Mouse (Mus musculus) forebrain, embryonic 14.5 days (tissue): ENCODE measurements around the gene Usp16. TPM values are rescaled to one million over a fixed set of nuclear protein-coding genes. Genes with fewer than 3 reads are reported as not detected.

Experiments
- ATAC-seq: fragments of 200-750 bp; cut with Nextera tagmentation; 2 replicates; pipeline ENCODE4 v1.8.0; 2017; ENCODE audit warnings: mild to moderate bottlenecking, moderate library complexity
- DNase-seq: peaks from one replicate; pipeline ENCODE4 v3.0.0-alpha.2; 2015; ENCODE audit warnings: low spot score
- H3K27ac ChIP-seq: fragments of 300-500 bp; sonication (generic); 2 replicates; pipeline ENCODE4 v1.5.1; 2014; ENCODE audit warnings: low read depth, mild to moderate bottlenecking, control low read depth, low read length, moderate library complexity
- H3K27me3 ChIP-seq: fragments of 300-500 bp; sonication (generic); replicated peaks from 2 replicates; pipeline ENCODE4 v1.6.1; 2014; ENCODE audit warnings: low read length, control low read depth, mixed read lengths; ENCODE audit not compliant: control insufficient read depth, insufficient read depth
- H3K36me3 ChIP-seq: fragments of 300-500 bp; sonication (generic); 2 replicates; pipeline ENCODE4 v1.6.1; 2014; ENCODE audit warnings: low read length, control low read depth; ENCODE audit not compliant: control insufficient read depth, insufficient read depth
- H3K4me1 ChIP-seq: fragments of 300-500 bp; sonication (generic); 2 replicates; pipeline ENCODE4 v1.6.1; 2014; ENCODE audit warnings: antibody characterized with exemption, low read length, control low read depth; ENCODE audit not compliant: control insufficient read depth, insufficient read depth
- H3K4me2 ChIP-seq: fragments of 300-500 bp; sonication (generic); 2 replicates; pipeline ENCODE4 v1.6.1; 2014; ENCODE audit warnings: mild to moderate bottlenecking, control low read depth, low read length
- H3K4me3 ChIP-seq: fragments of 300-500 bp; sonication (generic); 2 replicates; pipeline ENCODE4 v1.5.1; 2014; ENCODE audit warnings: low read depth, low read length, control low read depth
- H3K9ac ChIP-seq: fragments of 300-500 bp; sonication (generic); 2 replicates; pipeline ENCODE4 v1.6.1; 2014; ENCODE audit warnings: mild to moderate bottlenecking, low read length, control low read depth, moderate library complexity
- H3K9me3 ChIP-seq: fragments of 300-500 bp; sonication (generic); replicated peaks from 2 replicates; pipeline ENCODE4 v1.6.1; 2016; ENCODE audit warnings: low read length, control low read depth, mixed read lengths; ENCODE audit not compliant: control insufficient read depth
- WGBS: fragments of 180-500 bp; shearing (Covaris S2); extraction: QIAGEN DNeasy Blood & Tissue Kit; methylation state at CpG from one replicate; pipeline ENCODE4 v1.1.7; 2014; 5-methylcytosine and 5-hydroxymethylcytosine counted together
- polyA plus RNA-seq: library from polyadenylated mRNA; unstranded; fragments of >200 nt; fragmentation: Nextera tagmentation; extraction: Ambion mirVana; gene quantifications from 2 replicates; pipeline ENCODE4 v1.2.1, GENCODE M21; 2014

Gene Usp16
- polyA plus RNA-seq: 46.7 and 48.9 TPM in 2 replicates

GRCm38 (mm10) chr16:87454419-87455179, at the start of gene Usp16:
TSS of gene Usp16 (plus strand) at chr16:87454703.
- H3K4me1 ChIP-seq: peaks cover 12% of the 10 kb centered on the region
- H3K9ac ChIP-seq: peak within 1 kb of the TSS; percentile 80
- ATAC-seq (peak; percentile 99), DNase-seq (peak; percentile 96)
- no peaks in the 10 kb centered on the region for H3K9me3 ChIP-seq
- 10% methylated on average over 43 of the region's 45 CpGs for WGBS
- H3K27ac ChIP-seq: peak within 1 kb of the TSS; percentile 48; the same call in 1 of the 2 replicates
- peak within 1 kb of the TSS; percentile 92 for H3K4me2 ChIP-seq
- H3K4me3 ChIP-seq: peak within 1 kb of the TSS; percentile 91
- peaks cover 6% of the 10 kb centered on the region; the same call in 1 of the 2 replicates for H3K36me3 ChIP-seq
- no peaks in the 10 kb centered on the region for H3K27me3 ChIP-seq

GRCm38 (mm10) chr16:87405001-87405400, 49.5 kb upstream of the Usp16 start:
- H3K4me3 ChIP-seq: no peak overlapping the region
- peaks cover 85% of the 10 kb centered on the region for H3K36me3 ChIP-seq
- H3K4me2 ChIP-seq: no peak overlapping the region
- no peak overlapping the region for H3K27ac ChIP-seq
- 85% methylated on average over 3 of the region's 3 CpGs for WGBS
- no peaks in the 10 kb centered on the region for H3K9me3 ChIP-seq
- ATAC-seq (no peak), DNase-seq (no peak)
- H3K27me3 ChIP-seq: no peaks in the 10 kb centered on the region
- H3K9ac ChIP-seq: no peak overlapping the region
- no peaks in the 10 kb centered on the region for H3K4me1 ChIP-seq

DNA sequence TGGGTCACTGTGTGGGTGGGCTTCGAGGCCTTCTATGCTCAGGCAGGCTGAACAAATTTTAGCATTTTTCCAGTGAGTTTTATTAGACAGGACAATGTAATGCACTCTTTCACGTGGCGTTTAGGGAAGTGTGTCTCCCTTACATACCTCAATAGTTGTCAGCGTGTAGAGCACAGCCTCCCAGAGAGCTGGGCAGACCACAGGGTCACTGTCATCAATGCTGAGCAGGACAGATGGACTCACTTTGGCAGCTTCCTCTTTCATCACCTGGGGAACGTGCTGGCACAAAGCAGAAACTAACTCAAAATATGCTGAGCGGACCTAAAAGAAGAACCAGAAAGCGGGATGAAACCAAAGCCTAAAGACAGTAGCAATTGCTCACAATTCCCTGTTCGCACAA, 33.8 kb upstream of the Usp16 start:
- Histone ChIP-seq H3K4me1 (no peaks in the 10 kb centered on the region), H3K9ac (no peak overlapping the region), H3K27ac (no peak overlapping the region), H3K4me2 (no peak overlapping the region), H3K36me3 (peaks cover 93% of the 10 kb centered on the region), H3K4me3 (no peak overlapping the region), H3K27me3 (no peaks in the 10 kb centered on the region), H3K9me3 (peaks cover 13% of the 10 kb centered on the region)
- ATAC-seq: no peak
- 96% methylated on average over 8 of the region's 8 CpGs for WGBS
- no peak for DNase-seq

DNA sequence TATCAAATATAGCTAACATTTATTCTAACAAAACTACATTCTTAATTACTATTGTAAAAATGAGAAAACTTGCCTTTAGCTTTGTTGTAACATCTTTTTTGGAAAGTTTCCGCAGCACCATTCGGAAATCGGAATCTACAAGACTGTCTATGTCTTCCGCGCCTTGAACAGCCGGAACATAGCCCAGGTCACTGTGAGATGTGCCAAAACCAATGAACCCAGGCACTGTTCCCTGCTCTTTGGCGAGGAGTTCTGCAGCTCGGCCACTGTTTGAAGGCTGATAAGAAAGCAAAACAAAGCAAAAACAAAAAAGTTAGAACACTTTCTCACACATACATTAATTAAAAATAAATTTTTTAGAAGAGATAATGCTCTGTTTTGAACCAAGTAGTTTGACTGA, 27.0 kb upstream of the Usp16 start:
- Histone ChIP-seq H3K4me2 (no peak overlapping the region), H3K36me3 (peaks cover 38% of the 10 kb centered on the region), H3K9me3 (no peaks in the 10 kb centered on the region), H3K27ac (no peak overlapping the region), H3K4me1 (no peaks in the 10 kb centered on the region; the same call in 1 of the 2 replicates), H3K9ac (no peak overlapping the region), H3K4me3 (no peak overlapping the region), H3K27me3 (no peaks in the 10 kb centered on the region)
- ATAC-seq (no peak), DNase-seq (no peak)
- 96% methylated on average over 8 of the region's 8 CpGs for WGBS

DNA sequence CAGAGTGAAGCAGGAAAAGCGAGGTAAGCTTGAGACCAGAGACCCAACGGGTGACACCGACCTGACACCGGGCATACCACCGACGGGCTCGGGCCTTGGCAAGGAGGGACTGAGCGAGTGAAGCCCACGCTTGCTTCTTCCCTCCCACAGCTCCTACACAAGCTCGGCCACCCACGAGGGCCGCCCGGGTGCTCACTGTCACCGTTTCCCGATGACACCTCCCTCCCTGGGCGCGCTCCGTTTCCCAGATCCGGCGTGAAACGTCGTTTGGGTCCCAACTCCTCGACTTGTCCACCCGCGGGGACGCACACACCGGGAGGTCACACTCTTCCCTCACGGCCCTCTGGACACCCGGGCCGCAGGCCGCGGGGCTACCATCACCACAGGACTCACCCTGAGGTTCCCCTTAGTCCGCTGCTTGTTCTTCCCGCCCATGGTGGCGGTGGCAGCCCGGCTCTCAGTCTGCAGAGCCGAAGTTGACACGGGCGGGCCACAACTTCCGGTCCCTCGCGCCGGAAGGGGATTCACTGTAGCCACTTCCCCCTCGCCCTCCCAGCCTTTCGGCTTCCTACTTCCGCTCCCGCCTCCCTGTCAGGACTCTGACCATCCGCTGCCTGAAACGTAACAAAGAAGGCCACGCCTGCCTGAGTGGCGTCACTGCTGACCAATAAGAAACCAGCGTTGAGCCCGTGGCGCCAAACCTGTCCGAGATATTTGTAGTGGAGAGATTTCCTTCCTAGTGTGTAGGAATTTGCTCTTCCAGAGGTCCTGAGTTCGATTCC, 22.3 kb upstream of the Usp16 start, which contains the start of gene Ltn1:
TSS of gene Ltn1 (minus strand) at position 580 of the 782 bp plus-strand sequence.
- H3K4me3 ChIP-seq: peak within 1 kb of the TSS; percentile 91

DNA sequence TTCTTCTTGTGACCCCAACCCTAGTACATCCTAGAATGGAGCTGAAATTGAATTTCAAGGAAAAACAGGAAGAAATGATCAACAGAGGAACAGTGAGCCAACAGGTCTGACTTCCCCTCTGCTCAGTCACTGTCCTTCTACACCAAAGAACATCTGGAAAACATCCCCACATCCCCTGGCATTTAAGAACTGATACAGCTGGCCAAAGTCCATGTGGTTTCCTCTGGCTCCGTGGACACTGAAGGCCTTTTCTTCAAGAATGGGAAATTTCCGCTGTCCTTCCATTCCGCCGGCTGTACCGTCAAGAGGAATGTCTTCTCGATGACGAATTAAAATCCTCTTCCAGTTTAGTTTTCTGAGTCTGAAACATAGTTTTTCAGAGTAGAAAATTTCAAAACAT, 20.2 kb upstream of the Usp16 start:
- no peak for DNase-seq
- no peak overlapping the region for H3K27ac ChIP-seq
- H3K36me3 ChIP-seq: no peaks in the 10 kb centered on the region
- H3K27me3 ChIP-seq: no peaks in the 10 kb centered on the region
- no peaks in the 10 kb centered on the region for H3K9me3 ChIP-seq
- H3K9ac ChIP-seq: no peak overlapping the region
- no peak for ATAC-seq
- 94% methylated on average over 7 of the region's 7 CpGs for WGBS
- no peak overlapping the region for H3K4me2 ChIP-seq
- H3K4me3 ChIP-seq: no peak overlapping the region
- H3K4me1 ChIP-seq: no peaks in the 10 kb centered on the region; the same call in 1 of the 2 replicates

More for the DNA sequence above, 22.3 kb upstream of the Usp16 start, which contains the start of gene Ltn1:
- H3K4me1 ChIP-seq: no peaks in the 10 kb centered on the region; the same call in 1 of the 2 replicates
- ATAC-seq (peak; percentile 100), DNase-seq (peak; percentile 99)
- no peak within 1 kb of the TSS for H3K27ac ChIP-seq
- peak within 1 kb of the TSS; percentile 82 for H3K4me2 ChIP-seq
- H3K9ac ChIP-seq: peak within 1 kb of the TSS; percentile 76
- H3K36me3 ChIP-seq: no peaks in the 10 kb centered on the region
- H3K9me3 ChIP-seq: no peaks in the 10 kb centered on the region
- under 1% methylated on average over 56 of the region's 56 CpGs for WGBS
- H3K27me3 ChIP-seq: no peaks in the 10 kb centered on the region

DNA sequence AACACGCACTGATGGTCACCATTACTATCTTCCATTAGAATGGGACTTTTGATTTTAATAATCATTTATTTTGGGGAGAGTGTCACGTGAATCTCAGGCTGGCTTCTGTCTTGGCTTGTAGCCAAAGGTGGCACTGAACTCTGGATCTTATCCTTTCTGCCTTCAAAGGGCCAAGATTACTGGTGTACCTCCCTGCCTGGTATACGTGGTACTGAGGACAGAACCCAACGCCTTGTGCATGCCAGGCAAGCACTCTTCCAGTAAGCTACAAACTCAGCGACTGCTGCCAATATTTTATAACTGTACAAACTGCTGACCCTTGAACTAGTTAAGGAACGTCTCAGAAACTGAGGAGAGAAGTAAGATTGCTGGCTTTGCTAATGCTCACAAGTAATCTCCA, 19.6 kb upstream of the Usp16 start:
- Histone ChIP-seq H3K9ac (no peak overlapping the region), H3K36me3 (no peaks in the 10 kb centered on the region), H3K9me3 (no peaks in the 10 kb centered on the region), H3K4me3 (no peak overlapping the region), H3K4me2 (no peak overlapping the region), H3K4me1 (peaks cover 3% of the 10 kb centered on the region), H3K27ac (no peak overlapping the region), H3K27me3 (no peaks in the 10 kb centered on the region)
- DNase-seq (no peak), ATAC-seq (no peak)
- WGBS: 79% methylated on average over 6 of the region's 6 CpGs

GRCm38 (mm10) chr16:87435411-87436205, 18.9 kb upstream of the Usp16 start:
- Histone ChIP-seq H3K4me2 (no peak overlapping the region), H3K4me1 (peaks cover 3% of the 10 kb centered on the region), H3K36me3 (no peaks in the 10 kb centered on the region), H3K27ac (no peak overlapping the region), H3K9me3 (no peaks in the 10 kb centered on the region), H3K4me3 (no peak overlapping the region), H3K27me3 (no peaks in the 10 kb centered on the region), H3K9ac (no peak overlapping the region)
- ATAC-seq (no peak), DNase-seq (no peak)
- 83% methylated on average over 13 of the region's 13 CpGs for WGBS
